Mouse (Mus musculus) adipose tissue, adult 10 weeks (tissue): ENCODE data around the gene Gm382. TPM values are rescaled to one million over a fixed set of nuclear protein-coding genes. Genes with fewer than 3 reads are reported as not detected.

Experiments used
- polyA plus RNA-seq: library from polyadenylated mRNA; stranded (reverse); fragments of 350-450 nt; fragmentation: Illumina TruSeq; extraction: RNeasy Lipid Tissue Mini Kit (QIAGEN cat#74804); gene quantifications from one replicate; pipeline ENCODE4 v1.2.3, GENCODE M21; 2014; ENCODE audit warnings: low read depth, low replicate concordance

The Gm382 gene
- 0.09 TPM for polyA plus RNA-seq

DNA sequence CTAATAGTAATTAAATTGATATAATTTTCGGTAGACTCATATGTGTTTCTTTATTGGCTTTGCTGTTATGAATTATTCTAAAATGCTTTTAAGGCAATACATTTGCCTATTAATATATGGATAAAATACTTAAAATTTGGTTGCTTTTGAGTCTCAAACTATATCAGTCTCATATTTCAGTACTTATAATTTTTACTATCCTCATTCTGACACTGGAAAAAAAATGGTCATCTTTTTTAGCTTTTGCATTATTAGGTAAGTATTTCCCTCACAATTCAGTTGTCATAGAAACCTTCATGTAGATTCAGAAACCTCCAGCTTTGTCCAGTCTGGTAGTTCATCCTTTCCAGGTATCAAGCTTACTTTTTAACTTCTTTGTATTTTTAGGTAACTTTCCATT lies at the start of gene Gm382:
Gene Gm382 (plus strand): TSS at position 301 of the 400 bp plus-strand sequence.

Other genes with a start within 250 kb of the Gm382 start
- gene 4932411N23Rik, start 224.1 kb upstream of the Gm382 start, polyA plus RNA-seq: 0.25 TPM